Mouse (Mus musculus) hindbrain, embryonic 16.5 days (tissue): ENCODE measurements at regions not wholly inside any gene's neighbourhood (a gene's known extent, or its start where the extent isn't known, plus 50 kb on each side); places are given as distances from the start of the nearest gene placed in this dataset.

Source experiments
- ATAC-seq: fragments of 200-750 bp; cut with Nextera tagmentation; 2 replicates; pipeline ENCODE4 v1.8.0; 2017; ENCODE audit warnings: moderate TSS enrichment, moderate library complexity
- H3K27ac ChIP-seq: fragments of 300-500 bp; sonication (generic); 2 replicates; pipeline ENCODE4 v1.5.1; 2014; ENCODE audit warnings: low read depth, mild to moderate bottlenecking, control low read depth, low read length, moderate library complexity
- H3K27me3 ChIP-seq: fragments of 300-500 bp; sonication (generic); replicated peaks from 2 replicates; pipeline ENCODE4 v1.6.1; 2014; ENCODE audit warnings: low read length; ENCODE audit not compliant: control insufficient read depth, insufficient read depth
- H3K36me3 ChIP-seq: fragments of 300-500 bp; sonication (generic); 2 replicates; pipeline ENCODE4 v1.6.1; 2014; ENCODE audit warnings: mild to moderate bottlenecking, low read length, moderate library complexity, mixed read lengths; ENCODE audit not compliant: control insufficient read depth, insufficient read depth
- H3K4me1 ChIP-seq: fragments of 300-500 bp; sonication (generic); 2 replicates; pipeline ENCODE4 v1.6.1; 2014; ENCODE audit warnings: low read depth, low read length; ENCODE audit not compliant: control insufficient read depth, insufficient read depth
- H3K4me2 ChIP-seq: fragments of 300-500 bp; sonication (generic); 2 replicates; pipeline ENCODE4 v1.6.1; 2014; ENCODE audit warnings: mild to moderate bottlenecking, low read length, control low read depth, moderate library complexity
- H3K4me3 ChIP-seq: fragments of 300-500 bp; sonication (generic); 2 replicates; pipeline ENCODE4 v1.5.1; 2014; ENCODE audit warnings: mild to moderate bottlenecking, low read length, control low read depth, moderate library complexity
- H3K9ac ChIP-seq: fragments of 300-500 bp; sonication (generic); 2 replicates; pipeline ENCODE4 v1.6.1; 2014; ENCODE audit warnings: low read depth, mild to moderate bottlenecking, control low read depth, low read length, moderate library complexity
- H3K9me3 ChIP-seq: fragments of 300-500 bp; sonication (generic); 2 replicates; pipeline ENCODE4 v1.6.1; 2014; ENCODE audit warnings: mild to moderate bottlenecking, low read length, moderate library complexity; ENCODE audit not compliant: control insufficient read depth
- WGBS: fragments of 180-500 bp; shearing (Covaris S2); extraction: QIAGEN DNeasy Blood & Tissue Kit; methylation state at CpG from one replicate; pipeline ENCODE4 v1.1.7; 2014; 5-methylcytosine and 5-hydroxymethylcytosine counted together

DNA sequence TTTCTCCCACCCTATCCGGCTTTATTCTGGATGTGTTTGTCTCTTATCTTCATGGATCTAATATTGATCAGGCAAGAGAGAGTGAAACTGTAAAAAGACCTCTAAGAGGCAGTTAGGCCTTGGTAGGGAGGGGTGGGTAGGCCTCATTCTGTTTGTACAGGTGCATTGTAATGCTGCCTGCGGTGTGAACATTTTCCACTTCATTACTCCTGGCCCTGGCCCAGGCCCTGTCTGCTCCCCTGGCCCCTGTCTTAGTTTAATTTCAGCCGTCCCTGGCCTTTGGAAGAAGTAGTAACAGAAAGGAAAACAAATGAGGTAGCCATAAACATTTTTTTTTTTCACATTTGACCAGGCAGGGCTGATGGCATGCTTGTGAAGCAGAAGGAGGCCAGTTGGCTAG lies 81.8 kb upstream of the Jun start:
- 16% methylated on average over 3 of the region's 3 CpGs for WGBS
- H3K9ac ChIP-seq: no peak overlapping the region
- H3K9me3 ChIP-seq: no peaks in the 10 kb centered on the region
- ATAC-seq: 0 out of 2 replicates have a peak, but pooled peaks have one; percentile 44
- no peak overlapping the region for H3K4me3 ChIP-seq
- H3K27me3 ChIP-seq: no peaks in the 10 kb centered on the region
- H3K4me2 ChIP-seq: no peak overlapping the region
- no peak overlapping the region for H3K27ac ChIP-seq
- H3K36me3 ChIP-seq: no peaks in the 10 kb centered on the region
- peaks cover 15% of the 10 kb centered on the region for H3K4me1 ChIP-seq

- WGBS: 7% methylated on average over 5 of the region's 5 CpGs
- H3K4me2 ChIP-seq: no peak overlapping the region
- no peaks in the 10 kb centered on the region for H3K27me3 ChIP-seq
- H3K4me3 ChIP-seq: no peak overlapping the region
- peak; percentile 48; the same call in 1 of the 2 replicates for ATAC-seq
- peaks cover 15% of the 10 kb centered on the region for H3K4me1 ChIP-seq
- H3K9me3 ChIP-seq: no peaks in the 10 kb centered on the region
- no peak overlapping the region for H3K9ac ChIP-seq
- no peak overlapping the region; the same call in 1 of the 2 replicates for H3K27ac ChIP-seq
- H3K36me3 ChIP-seq: no peaks in the 10 kb centered on the region
Measured at GRCm38 (mm10) chr4:95134611-95135010, 82.6 kb upstream of the Jun start.

- Histone ChIP-seq H3K27me3 (no peaks in the 10 kb centered on the region), H3K4me3 (no peak overlapping the region), H3K4me1 (peaks cover 15% of the 10 kb centered on the region), H3K4me2 (0 out of 2 replicates have a peak overlapping the region, but pooled peaks have one; percentile 6), H3K36me3 (no peaks in the 10 kb centered on the region), H3K9me3 (no peaks in the 10 kb centered on the region), H3K27ac (no peak overlapping the region), H3K9ac (no peak overlapping the region)
- ATAC-seq: peak; percentile 84
- WGBS: 34% methylated on average over 12 of the region's 12 CpGs
Measured at GRCm38 (mm10) chr4:95137413-95138143, 85.6 kb upstream of the Jun start.

DNA sequence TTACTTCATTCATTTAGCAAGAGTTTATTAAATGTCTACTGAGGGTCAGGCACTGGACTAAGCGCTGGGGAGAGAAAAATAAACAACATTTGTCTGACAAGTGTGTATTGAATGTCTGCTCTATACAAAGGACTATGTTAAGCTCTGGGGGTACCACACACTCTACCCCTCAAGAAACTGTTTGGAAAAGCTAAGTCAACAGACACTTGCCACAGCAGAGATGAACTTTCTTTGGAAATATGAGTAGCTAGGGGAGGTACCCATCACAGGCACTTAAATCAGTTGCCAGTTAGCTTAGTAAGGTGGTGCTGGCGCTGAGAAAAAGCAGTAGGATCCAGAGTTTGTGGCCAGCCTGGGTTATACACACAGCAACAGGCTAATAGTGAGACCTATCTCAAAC lies 86.7 kb upstream of the Jun start:
- Histone ChIP-seq H3K27ac (no peak overlapping the region), H3K9ac (no peak overlapping the region), H3K4me2 (no peak overlapping the region), H3K9me3 (no peaks in the 10 kb centered on the region), H3K4me1 (peaks cover 15% of the 10 kb centered on the region), H3K36me3 (no peaks in the 10 kb centered on the region), H3K4me3 (no peak overlapping the region), H3K27me3 (no peaks in the 10 kb centered on the region)
- 82% methylated on average over 2 of the region's 2 CpGs for WGBS
- ATAC-seq: no peak

DNA sequence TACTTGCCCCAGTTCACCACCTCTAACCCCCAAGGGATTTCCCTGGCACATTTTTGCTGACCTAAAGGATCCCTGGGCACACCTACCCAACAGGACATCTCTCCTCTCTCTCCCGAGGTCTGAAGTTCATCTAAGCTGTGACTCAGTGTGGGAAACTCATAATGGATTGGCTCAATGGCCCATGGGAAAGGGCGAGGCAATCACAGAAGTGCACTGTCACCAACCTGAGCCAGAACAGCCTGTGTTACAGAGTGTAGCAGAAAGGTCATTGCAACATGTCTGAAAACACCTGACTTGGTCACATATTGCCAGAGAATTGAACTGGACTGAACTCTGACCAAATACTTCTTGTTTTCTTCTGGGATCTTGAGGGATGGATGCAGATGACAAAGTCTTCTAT lies 89.2 kb upstream of the Jun start:
- WGBS: 86% methylated on average over 2 of the region's 2 CpGs
- Histone ChIP-seq H3K9ac (no peak overlapping the region), H3K4me2 (no peak overlapping the region), H3K9me3 (no peaks in the 10 kb centered on the region), H3K4me3 (no peak overlapping the region), H3K27me3 (no peaks in the 10 kb centered on the region), H3K4me1 (peaks cover 10% of the 10 kb centered on the region), H3K36me3 (no peaks in the 10 kb centered on the region), H3K27ac (no peak overlapping the region)
- ATAC-seq: no peak

GRCm38 (mm10) chr4:95143130-95143529 lies 91.1 kb upstream of the Jun start:
- no peaks in the 10 kb centered on the region for H3K36me3 ChIP-seq
- no peak overlapping the region for H3K4me2 ChIP-seq
- H3K27ac ChIP-seq: no peak overlapping the region
- H3K4me1 ChIP-seq: peaks cover 2% of the 10 kb centered on the region; the same call in 1 of the 2 replicates
- no peaks in the 10 kb centered on the region for H3K9me3 ChIP-seq
- H3K4me3 ChIP-seq: no peak overlapping the region
- ATAC-seq: no peak
- H3K27me3 ChIP-seq: no peaks in the 10 kb centered on the region
- no peak overlapping the region for H3K9ac ChIP-seq
- WGBS: 84% methylated on average over 4 of the region's 4 CpGs

DNA sequence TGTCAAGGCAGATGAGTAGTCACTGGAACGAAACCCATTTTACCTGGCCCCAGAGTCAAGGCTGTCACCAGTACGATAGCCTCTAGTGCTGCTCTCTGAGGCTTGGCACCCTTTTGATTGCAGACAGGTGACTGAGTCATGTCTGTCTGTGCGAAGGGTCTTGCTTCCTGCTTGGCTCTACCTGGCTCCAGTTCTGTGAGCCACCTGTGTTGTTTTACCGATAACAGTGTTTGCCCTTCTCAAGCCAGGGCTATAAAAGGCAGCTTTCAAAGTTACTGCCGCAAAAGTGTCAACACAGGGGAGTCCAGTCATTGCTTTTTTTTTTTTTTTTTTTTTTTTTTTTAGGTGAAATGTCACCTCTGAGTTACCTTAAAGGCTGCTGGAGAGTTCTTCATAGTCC lies 91.6 kb upstream of the Jun start:
- Histone ChIP-seq H3K27me3 (no peaks in the 10 kb centered on the region), H3K9ac (no peak overlapping the region), H3K36me3 (no peaks in the 10 kb centered on the region), H3K4me3 (no peak overlapping the region), H3K27ac (no peak overlapping the region), H3K4me1 (no peaks in the 10 kb centered on the region), H3K9me3 (no peaks in the 10 kb centered on the region), H3K4me2 (no peak overlapping the region)
- 96% methylated on average over 5 of the region's 5 CpGs for WGBS
- ATAC-seq: no peak

- no peak for ATAC-seq
- no peaks in the 10 kb centered on the region for H3K4me1 ChIP-seq
Measured at GRCm38 (mm10) chr4:95144440-95144839, 92.4 kb upstream of the Jun start.

DNA sequence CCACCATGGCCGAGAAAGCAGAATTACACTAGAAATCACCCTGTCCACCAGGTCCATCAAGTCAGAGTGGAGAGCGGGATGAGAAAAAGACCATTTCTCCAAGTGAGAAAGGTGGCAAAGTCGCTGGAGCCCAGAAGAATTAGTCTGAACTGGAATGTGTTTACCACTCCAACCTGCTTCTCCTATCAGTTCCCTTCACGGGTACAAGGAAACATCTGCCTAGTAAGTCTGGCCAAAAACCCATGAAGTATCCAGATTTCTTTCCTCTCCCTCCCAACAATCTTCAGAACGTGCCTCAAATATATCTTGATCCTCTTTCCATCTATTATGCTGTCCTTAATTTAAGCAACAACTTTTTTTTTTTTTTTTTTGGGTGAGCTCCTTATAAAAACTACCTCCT lies 94.2 kb upstream of the Jun start:
- no peaks in the 10 kb centered on the region for H3K9me3 ChIP-seq
- no peak overlapping the region for H3K9ac ChIP-seq
- no peaks in the 10 kb centered on the region for H3K4me1 ChIP-seq
- no peak overlapping the region for H3K4me3 ChIP-seq
- WGBS: 92% methylated on average over 5 of the region's 5 CpGs
- no peaks in the 10 kb centered on the region for H3K36me3 ChIP-seq
- ATAC-seq: no peak
- no peak overlapping the region for H3K4me2 ChIP-seq
- H3K27ac ChIP-seq: no peak overlapping the region
- no peaks in the 10 kb centered on the region for H3K27me3 ChIP-seq

More at GRCm38 (mm10) chr4:95144440-95144839, 92.4 kb upstream of the Jun start:
- no peaks in the 10 kb centered on the region for H3K27me3 ChIP-seq
- no peak overlapping the region for H3K9ac ChIP-seq
- no peak overlapping the region for H3K4me3 ChIP-seq
- H3K36me3 ChIP-seq: no peaks in the 10 kb centered on the region
- H3K9me3 ChIP-seq: no peaks in the 10 kb centered on the region
- no peak overlapping the region for H3K4me2 ChIP-seq
- no peak overlapping the region for H3K27ac ChIP-seq
